Mouse (Mus musculus) neutrophil, adult 59 days (primary cell): Measurements from ENCODE around the gene Akr1c12. TPM values are rescaled to one million over a fixed set of nuclear protein-coding genes. Genes with fewer than 3 reads are reported as not detected.

ENCODE experiments used
- total RNA-seq, 2 experiments: library from RNA; stranded (reverse); gene quantifications; 1 replicate in 1 of 2; 2 replicates in 1 of 2; pipeline ENCODE4 v1.2.4; 2023

The Akr1c12 gene
- total RNA-seq = not detected

GRCm38 (mm10) chr13:4279284-4279683 is at the start of gene Akr1c12:
TSS of gene Akr1c12 (minus strand) at chr13:4279433.

GRCm38 (mm10) chr13:4228441-4228840 is 50.8 kb downstream of the Akr1c12 start, which contains the start of gene Akr1c19:
TSS of gene Akr1c19 (plus strand) at chr13:4228700.

Other genes starting within 250 kb of the Akr1c12 start
- not detected for gene Akr1c14, start 230.4 kb downstream of the Akr1c12 start, total RNA-seq
- 1 to 10 TPM in 1 of 2 experiments, under 1 TPM in 1; 0.78 to 1.0 TPM for gene Akr1c18, start 128.8 kb downstream of the Akr1c12 start, total RNA-seq
- 1 to 10 TPM; 6.7 to 9.7 TPM for gene Akr1c13, start 88.3 kb downstream of the Akr1c12 start, total RNA-seq
- not detected for gene Akr1c19, start 50.7 kb downstream of the Akr1c12 start, total RNA-seq
- not detected for gene Akr1c6, start 154.9 kb upstream of the Akr1c12 start, total RNA-seq
- not detected for gene Akr1c20, start 243.9 kb upstream of the Akr1c12 start, total RNA-seq